Mouse (Mus musculus) WW6 (cell line): ENCODE data around the gene Gm15517.

Source experiments
- DNase-seq: peaks from one replicate; pipeline ENCODE4 v3.0.0-alpha.2; 2013; ENCODE audit warnings: low read depth, low spot score

Gm15517 gene

GRCm38 (mm10) chr7:44309475-44310284 is 48.4 kb downstream of the Gm15517 start, which contains the start of gene Shank1:
Gene Shank1, plus strand, starts transcription at chr7:44310253.
- DNase-seq: no peak

GRCm38 (mm10) chr7:44310285-44310877 is 49.1 kb downstream of the Gm15517 start:
- no peak for DNase-seq

- DNase-seq: no peak
Measured at GRCm38 (mm10) chr7:44310878-44311712, 49.8 kb downstream of the Gm15517 start.
